Mouse (Mus musculus): Measurements from ENCODE around the gene Nub1. TPM values are rescaled to one million over a fixed set of nuclear protein-coding genes. Genes with fewer than 3 reads are reported as not detected.

Nub1 gene
- 15.9 and 19.1 TPM in 2 replicates for polyA plus RNA-seq (2012; rRNA removed)

DNA sequence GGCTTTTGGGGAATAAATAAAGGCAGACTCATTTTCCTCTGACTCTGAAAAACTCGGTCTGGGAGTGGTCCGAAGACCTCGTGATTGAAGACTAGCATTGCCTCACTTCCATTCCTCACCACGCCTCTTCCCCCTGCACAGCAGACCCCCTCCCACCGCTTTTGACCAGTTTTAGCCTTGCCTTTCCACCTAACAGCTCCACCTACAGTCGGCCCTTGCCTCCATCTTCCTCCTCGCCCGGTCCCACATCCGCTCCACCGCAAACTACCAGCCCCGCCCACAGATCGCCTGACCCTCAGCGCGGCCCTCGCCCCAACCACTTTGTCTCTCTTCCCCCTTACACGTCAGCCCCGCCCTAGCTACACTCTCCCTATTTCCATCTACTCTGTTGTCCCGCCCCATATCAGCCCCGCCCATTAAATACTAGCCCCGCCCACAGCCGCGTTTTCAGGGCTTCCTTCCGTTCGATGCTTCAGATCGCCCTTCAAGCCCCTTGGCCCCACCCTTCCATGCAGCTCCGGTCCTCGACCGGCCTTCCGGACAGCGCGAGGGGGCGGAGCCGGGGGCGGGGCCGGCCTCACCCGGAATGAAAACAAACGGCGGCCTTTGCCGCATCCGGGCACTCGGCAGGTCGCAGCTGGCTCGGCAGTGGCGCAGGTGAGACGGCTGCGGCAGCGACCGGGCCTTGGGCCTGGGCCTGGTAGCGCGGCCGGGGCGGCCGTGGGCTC is at the start of gene Nub1:
TSS of gene Nub1 (plus strand) at position 167 of the 728 bp plus-strand sequence.

DNA sequence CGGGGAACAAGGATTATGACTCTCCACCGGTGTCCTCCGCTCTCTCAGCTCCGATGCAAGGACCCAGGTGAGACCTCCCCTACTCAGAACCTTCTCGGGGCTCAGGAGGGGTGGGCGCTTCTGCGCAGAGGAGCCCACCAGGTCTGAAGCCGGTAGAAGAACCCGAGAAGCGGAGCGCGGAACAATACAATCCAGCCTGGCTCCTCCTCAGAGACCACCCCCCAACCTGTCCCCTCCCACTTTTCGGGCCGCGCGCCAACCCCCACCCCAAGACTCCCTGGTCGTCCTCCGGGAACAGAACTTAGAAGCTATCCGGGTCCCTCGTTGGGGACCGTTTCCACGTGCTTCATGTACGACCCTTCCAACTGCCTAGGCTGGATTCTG is 45.1 kb downstream of the Nub1 start, which contains the start of gene Wdr86:
TSS of gene Wdr86 (minus strand) at position 240 of the 384 bp plus-strand sequence.

DNA sequence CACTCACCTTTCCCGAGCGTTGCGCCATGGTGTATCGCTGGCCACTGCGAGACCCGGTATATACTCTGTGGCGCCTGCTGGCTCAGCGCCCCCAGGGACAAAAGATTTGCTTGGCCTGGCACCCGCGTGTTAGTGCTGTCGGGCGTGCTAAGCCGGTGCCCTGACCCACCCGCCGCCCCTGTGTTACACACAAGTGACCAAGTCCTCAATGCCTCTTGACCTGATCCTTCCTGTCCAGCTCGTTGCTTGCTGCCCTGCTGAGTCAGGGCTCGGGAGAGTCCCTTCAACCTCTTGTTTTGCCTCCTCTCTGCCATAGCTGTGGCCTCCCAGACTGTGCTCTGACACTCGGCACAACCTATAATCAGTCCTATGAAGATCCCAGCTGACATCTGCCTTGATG is 72.5 kb downstream of the Nub1 start, which contains the start of gene Crygn:
TSS of gene Crygn (minus strand) at position 193 of the 400 bp plus-strand sequence.

Other genes starting within 250 kb of the Nub1 start
- gene Fastk, start 240.2 kb upstream of the Nub1 start, polyA plus RNA-seq (2012; rRNA removed) = 162 and 182 TPM in 2 replicates
- gene Tmub1, start 237.7 kb upstream of the Nub1 start, polyA plus RNA-seq (2012; rRNA removed) = 49.2 and 79.9 TPM in 2 replicates
- 46.6 and 48.4 TPM in 2 replicates for gene Agap3, start 233.4 kb upstream of the Nub1 start, polyA plus RNA-seq (2012; rRNA removed)
- not detected in 2 replicates for gene Gbx1, start 158.3 kb upstream of the Nub1 start, polyA plus RNA-seq (2012; rRNA removed)
- gene Asb10, start 144.6 kb upstream of the Nub1 start, polyA plus RNA-seq (2012; rRNA removed) = 1.7 TPM in 2 replicates
- not detected in 2 replicates for gene 4931409K22Rik, start 128.7 kb upstream of the Nub1 start, polyA plus RNA-seq (2012; rRNA removed)
- gene Abcf2, start 108.1 kb upstream of the Nub1 start, polyA plus RNA-seq (2012; rRNA removed) = 27.4 and 28.4 TPM in 2 replicates
- 26.1 and 27.7 TPM in 2 replicates for gene Chpf2, start 98.8 kb upstream of the Nub1 start, polyA plus RNA-seq (2012; rRNA removed)
- 39.3 and 74.8 TPM in 2 replicates for gene Smarcd3, start 61.1 kb upstream of the Nub1 start, polyA plus RNA-seq (2012; rRNA removed)
- 0.51 and 0.68 TPM in 2 replicates for gene Wdr86, start 45.2 kb downstream of the Nub1 start, polyA plus RNA-seq (2012; rRNA removed)
- gene Crygn, start 72.5 kb downstream of the Nub1 start, polyA plus RNA-seq (2012; rRNA removed) = not detected in 2 replicates
- gene Rheb, start 157.1 kb downstream of the Nub1 start, polyA plus RNA-seq (2012; rRNA removed) = 7.4 and 13.7 TPM in 2 replicates